Mouse (Mus musculus) CH12.LX (cell line): Measurements from ENCODE around the gene Kif26a. TPM values are rescaled to one million over a fixed set of nuclear protein-coding genes. Genes with fewer than 3 reads are reported as not detected.

Experiments used
- DNase-seq: peaks from one replicate; pipeline ENCODE4 v3.0.0-alpha.2; 2013; ENCODE audit errors: extremely low read depth
- H3K27ac ChIP-seq: 2 replicates; pipeline ENCODE4 v1.5.1; 2012; ENCODE audit warnings: low read depth, mild to moderate bottlenecking, control low read depth, moderate library complexity; ENCODE audit not compliant: insufficient read depth
- H3K27me3 ChIP-seq: replicated peaks from 2 replicates; pipeline ENCODE3; 2012; ENCODE audit warnings: inconsistent platforms
- H3K36me3 ChIP-seq, 2 experiments: replicated peaks in 1 of 2; 2 replicates each; pipeline versions ENCODE3 to v1.6.1; 2012; ENCODE audit warnings: inconsistent platforms in 1 of 2, low read length in 1 of 2, mild to moderate bottlenecking in 1 of 2, mixed read lengths in 1 of 2, moderate library complexity in 1 of 2; ENCODE audit not compliant: control insufficient read depth in 1 of 2, insufficient read depth in 1 of 2
- H3K4me1 ChIP-seq, 2 experiments: 2 replicates each; pipeline ENCODE4 v1.6.1; 2012; ENCODE audit warnings: inconsistent platforms in 1 of 2, moderate library complexity in 1 of 2; ENCODE audit not compliant: insufficient read depth in 2 of 2, control insufficient read depth in 1 of 2
- H3K4me2 ChIP-seq: 2 replicates; pipeline ENCODE4 v1.6.1; 2012; ENCODE audit warnings: low read depth, mild to moderate bottlenecking, control low read depth; ENCODE audit not compliant: poor library complexity, insufficient read depth, severe bottlenecking
- H3K4me3 ChIP-seq, 3 experiments: fragments of 150-350 bp in 1 of 3; sonication (generic) in 1 of 3; replicated peaks in 1 of 3; 2 replicates each; pipeline versions ENCODE3 to v1.5.1; 2011 to 2012; ENCODE audit warnings: low read depth in 2 of 3, low read length in 2 of 3, mild to moderate bottlenecking in 2 of 3, moderate library complexity in 2 of 3, control low read depth in 1 of 3, improper control_type of control experiment in 1 of 3, inconsistent platforms in 1 of 3, mixed read lengths in 1 of 3; ENCODE audit not compliant: poor library complexity in 1 of 3
- H3K79me2 ChIP-seq: replicated peaks from 2 replicates; pipeline ENCODE4 v1.6.1; 2012; ENCODE audit warnings: mild to moderate bottlenecking, moderate library complexity; ENCODE audit not compliant: control insufficient read depth, poor library complexity, insufficient read depth, severe bottlenecking; ENCODE audit errors: extremely low read depth
- H3K9ac ChIP-seq: 2 replicates; pipeline ENCODE4 v1.6.1; 2012; ENCODE audit warnings: low read depth, mild to moderate bottlenecking, control low read depth, moderate library complexity; ENCODE audit not compliant: insufficient read depth
- H3K9me3 ChIP-seq: replicated peaks from 2 replicates; pipeline ENCODE3; 2012; ENCODE audit warnings: low read length, inconsistent platforms, mixed read lengths
- CHD2 ChIP-seq: IDR thresholded peaks from 2 replicates; pipeline ENCODE4 v1.6.1; 2011; ENCODE audit warnings: low read length, improper control_type of control experiment
- CTCF ChIP-seq, 2 experiments: IDR thresholded peaks in 1 of 2; conservative IDR thresholded peaks in 1 of 2; 2 replicates each; pipeline ENCODE4 v1.5.1; 2011 to 2012; ENCODE audit warnings: low read depth in 2 of 2, low read length in 2 of 2, improper control_type of control experiment in 1 of 2, inconsistent platforms in 1 of 2, mild to moderate bottlenecking in 1 of 2, moderate library complexity in 1 of 2
- ELF1 ChIP-seq: IDR thresholded peaks from 2 replicates; pipeline ENCODE4 v1.6.1; 2014; ENCODE audit warnings: low read depth, mild to moderate bottlenecking, inconsistent platforms, low read length, improper control_type of control experiment
- EP300 ChIP-seq: IDR thresholded peaks from 2 replicates; pipeline ENCODE4 v1.6.1; 2011; ENCODE audit warnings: low read length, improper control_type of control experiment
- HCFC1 ChIP-seq: IDR thresholded peaks from 2 replicates; pipeline ENCODE4 v1.6.1; 2012; ENCODE audit warnings: low read depth, mild to moderate bottlenecking, inconsistent platforms, low read length, improper control_type of control experiment
- IRF4 ChIP-seq: IDR thresholded peaks from 2 replicates; pipeline ENCODE4 v1.6.1; 2014; ENCODE audit warnings: low read depth, mild to moderate bottlenecking, inconsistent platforms, low read length, improper control_type of control experiment
- JUN ChIP-seq: IDR thresholded peaks from 2 replicates; pipeline ENCODE4 v1.6.1; 2011; ENCODE audit warnings: low read depth, mild to moderate bottlenecking, low read length, improper control_type of control experiment, moderate library complexity; ENCODE audit not compliant: insufficient read depth
- KAT2A ChIP-seq: IDR thresholded peaks from 2 replicates; pipeline ENCODE4 v1.6.1; 2012; ENCODE audit warnings: low read length, improper control_type of control experiment, inconsistent platforms; ENCODE audit not compliant: insufficient replicate concordance
- MAFK ChIP-seq: IDR thresholded peaks from 2 replicates; pipeline ENCODE4 v1.6.1; 2011; ENCODE audit warnings: low read length, improper control_type of control experiment; ENCODE audit not compliant: insufficient replicate concordance
- MAZ ChIP-seq: IDR thresholded peaks from 2 replicates; pipeline ENCODE4 v1.6.1; 2012; ENCODE audit warnings: low read depth, mild to moderate bottlenecking, inconsistent platforms, low read length, improper control_type of control experiment, moderate library complexity
- MEF2A ChIP-seq: IDR thresholded peaks from 2 replicates; pipeline ENCODE4 v1.6.1; 2014; ENCODE audit warnings: low read depth, mild to moderate bottlenecking, inconsistent platforms, low read length, improper control_type of control experiment, borderline replicate concordance
- MXI1 ChIP-seq: IDR thresholded peaks from 2 replicates; pipeline ENCODE4 v1.6.1; 2011; ENCODE audit warnings: mild to moderate bottlenecking, low read depth, low read length, improper control_type of control experiment
- MYC ChIP-seq: IDR thresholded peaks from 2 replicates; pipeline ENCODE4 v1.6.1; 2011; ENCODE audit warnings: low read depth, mild to moderate bottlenecking, improper control_type of control experiment, low read length
- PAX5 ChIP-seq: IDR thresholded peaks from 2 replicates; pipeline ENCODE4 v1.6.1; 2012; ENCODE audit warnings: low read length, inconsistent platforms, mixed read lengths
- POLR2AphosphoS2 ChIP-seq: IDR thresholded peaks from 2 replicates; pipeline ENCODE4 v1.6.1; 2011; ENCODE audit warnings: low read depth, low read length, improper control_type of control experiment
- RAD21 ChIP-seq: IDR thresholded peaks from 2 replicates; pipeline ENCODE4 v1.6.1; 2011; ENCODE audit warnings: low read depth, mild to moderate bottlenecking, low read length, improper control_type of control experiment, moderate library complexity
- SIN3A ChIP-seq: IDR thresholded peaks from 2 replicates; pipeline ENCODE4 v1.6.1; 2012; ENCODE audit warnings: low read length, improper control_type of control experiment, inconsistent platforms
- SMC3 ChIP-seq: IDR thresholded peaks from 2 replicates; pipeline ENCODE4 v1.6.1; 2011; ENCODE audit warnings: low read depth, low read length, improper control_type of control experiment
- TBP ChIP-seq: conservative IDR thresholded peaks from 2 replicates; pipeline ENCODE4 v1.6.1; 2011; ENCODE audit warnings: low read depth, low read length, improper control_type of control experiment
- TCF12 ChIP-seq: IDR thresholded peaks from 2 replicates; pipeline ENCODE4 v1.6.1; 2014; ENCODE audit warnings: low read depth, mild to moderate bottlenecking, inconsistent platforms, low read length, improper control_type of control experiment
- USF2 ChIP-seq: conservative IDR thresholded peaks from 2 replicates; pipeline ENCODE4 v1.6.1; 2011; ENCODE audit warnings: low read depth, low read length, improper control_type of control experiment
- ZC3H11A ChIP-seq: IDR thresholded peaks from 2 replicates; pipeline ENCODE4 v1.6.1; 2012; ENCODE audit warnings: low read depth, mild to moderate bottlenecking, inconsistent platforms, low read length, improper control_type of control experiment
- ZKSCAN1 ChIP-seq: IDR thresholded peaks from 2 replicates; pipeline ENCODE4 v1.6.1; 2012; ENCODE audit warnings: low read depth, inconsistent platforms, low read length, improper control_type of control experiment, borderline replicate concordance
- ZNF384 ChIP-seq: IDR thresholded peaks from 2 replicates; pipeline ENCODE4 v1.6.1; 2012; ENCODE audit warnings: low read depth, low read length, improper control_type of control experiment, inconsistent platforms
- dilution Hi-C: fragments of 300-500 bp; cut with MboI; formaldehyde crosslinking; loops from 2 replicates; pipeline ENCODE4 v1.14.3; 2020; ENCODE audit warnings: low sequenced_read_pairs; ENCODE audit not compliant: extremely low pct_unique_long_range_greater_than_20kb, extremely low pct_ligation_motif_present
- in situ Hi-C: fragments of 300-500 bp; cut with MboI; formaldehyde crosslinking; loops from 3 replicates; pipeline ENCODE4 v1.14.3; 2019; ENCODE audit warnings: low sequenced_read_pairs, low pct_ligation_motif_present, low pct_unique_long_range_greater_than_20kb, mixed read lengths
- polyA plus RNA-seq: library from polyadenylated mRNA; unstranded; fragments of >175 nt; gene quantifications from 2 replicates; pipeline ENCODE4 v1.2.1, GENCODE M21; 2012; ENCODE audit warnings: low read depth; ENCODE audit not compliant: insufficient read length
- total RNA-seq, 2 experiments: library from RNA; depleted of rRNA; stranded (reverse); fragments of 300-350 nt in 1 of 2; fragments of >200 nt in 1 of 2; gene quantifications; 2 replicates each; pipeline ENCODE4 v1.2.3; 2012 to 2014

Gene Kif26a
- total RNA-seq (2012; rRNA removed) (not detected in 2 replicates), total RNA-seq (2014; rRNA removed) (not detected in 2 replicates), polyA plus RNA-seq (not detected in 2 replicates)

GRCm38 (mm10) chr12:112145875-112146651 lies at the start of gene Kif26a:
Kif26a (plus strand) TSS chr12:112146208.
- TF ChIP-seq CTCF (conservative IDR thresholded peaks at IDR 0.05 in 1 of 2, IDR thresholded peaks at IDR 0.05 in 1 of 2; ENCODE audit: low read depth in 2 of 2, low read length in 2 of 2) (peak in 1 of 2 experiments; percentile 2; a peak in 1 of 4 replicates), RAD21 (no peak)
- TF ChIP-seq, all 38 proteins: peak for 1
- DNase-seq: no peak
- dilution Hi-C loops: no loop called here
- Histone ChIP-seq H3K4me3 (no peak within 1 kb of the TSS), H3K9me3 (peaks cover 28% of the 10 kb centered on the region), H3K9ac (no peak within 1 kb of the TSS), H3K4me2 (peak within 1 kb of the TSS; percentile 8; the same call in 1 of the 2 replicates), H3K36me3 (no peaks in the 10 kb centered on the region), H3K79me2 (no peaks in the 10 kb centered on the region), H3K27me3 (peaks cover 40% of the 10 kb centered on the region), H3K4me1 (no peaks in the 10 kb centered on the region), H3K27ac (no peak within 1 kb of the TSS)
- in situ Hi-C loops: loop anchor here (10.0 kb wide), 2 partner anchors 329 to 389 kb away; no protein-coding TSS in a partner anchor

GRCm38 (mm10) chr12:112096733-112097117 lies 49.3 kb upstream of the Kif26a start:
- no peak overlapping the region for H3K27ac ChIP-seq
- in situ Hi-C loops (no loop called here), dilution Hi-C loops (no loop called here)
- H3K4me1 ChIP-seq: no peaks in the 10 kb centered on the region
- peaks cover 7% of the 10 kb centered on the region for H3K9me3 ChIP-seq
- no peaks in the 10 kb centered on the region for H3K36me3 ChIP-seq
- no peak overlapping the region for H3K9ac ChIP-seq
- TF ChIP-seq MEF2A: no peak
- no peak for TF ChIP-seq SIN3A
- TF ChIP-seq POLR2AphosphoS2: no peak
- no peak for TF ChIP-seq TCF12
- no peak for TF ChIP-seq MYC
- no peak for TF ChIP-seq ELF1
- TF ChIP-seq KAT2A: no peak
- TF ChIP-seq JUN: no peak
- H3K4me3 ChIP-seq: no peak overlapping the region
- H3K4me2 ChIP-seq: no peak overlapping the region
- DNase-seq: no peak
- H3K27me3 ChIP-seq: peaks cover 70% of the 10 kb centered on the region
- no peaks in the 10 kb centered on the region for H3K79me2 ChIP-seq

GRCm38 (mm10) chr12:112100106-112100505 lies 45.9 kb upstream of the Kif26a start:
- H3K9me3 ChIP-seq: peaks cover 4% of the 10 kb centered on the region
- no peak overlapping the region for H3K9ac ChIP-seq
- no peak for TF ChIP-seq MAZ
- no peak for TF ChIP-seq ZC3H11A
- no peak for TF ChIP-seq ZKSCAN1
- TF ChIP-seq MAFK: no peak
- TF ChIP-seq KAT2A: no peak
- no peak for TF ChIP-seq HCFC1
- no peak for TF ChIP-seq SMC3
- no peak for TF ChIP-seq EP300
- TF ChIP-seq IRF4: no peak
- TF ChIP-seq TBP: no peak
- no peak for TF ChIP-seq MYC
- TF ChIP-seq MEF2A: no peak
- no peak for TF ChIP-seq ZNF384
- TF ChIP-seq USF2: no peak
- TF ChIP-seq MXI1: no peak
- TF ChIP-seq CHD2: no peak
- no peak for TF ChIP-seq PAX5
- no peaks in the 10 kb centered on the region for H3K79me2 ChIP-seq
- dilution Hi-C loops: no loop called here
- DNase-seq: no peak
- in situ Hi-C loops: no loop called here
- no peaks in the 10 kb centered on the region for H3K36me3 ChIP-seq
- no peak overlapping the region for H3K27ac ChIP-seq
- H3K27me3 ChIP-seq: peaks cover 86% of the 10 kb centered on the region
- no peak overlapping the region for H3K4me3 ChIP-seq
- peaks cover 0 to 3% of the 10 kb centered on the region in 2 experiments; a peak in 1 of 4 replicates for H3K4me1 ChIP-seq
- H3K4me2 ChIP-seq: no peak overlapping the region
